Mouse (Mus musculus): Measurements from ENCODE around the gene Hk1. TPM values are rescaled to one million over a fixed set of nuclear protein-coding genes. Genes with fewer than 3 reads are reported as not detected.
"Not testable (repeated sequence)": the region's sequence is repeated elsewhere in the genome, so short reads cannot be mapped to it uniquely, and the experiment has no call there.

The Hk1 gene
- total RNA-seq, 2 experiments from 2014 or later = 17.9 to 39.7 TPM

DNA sequence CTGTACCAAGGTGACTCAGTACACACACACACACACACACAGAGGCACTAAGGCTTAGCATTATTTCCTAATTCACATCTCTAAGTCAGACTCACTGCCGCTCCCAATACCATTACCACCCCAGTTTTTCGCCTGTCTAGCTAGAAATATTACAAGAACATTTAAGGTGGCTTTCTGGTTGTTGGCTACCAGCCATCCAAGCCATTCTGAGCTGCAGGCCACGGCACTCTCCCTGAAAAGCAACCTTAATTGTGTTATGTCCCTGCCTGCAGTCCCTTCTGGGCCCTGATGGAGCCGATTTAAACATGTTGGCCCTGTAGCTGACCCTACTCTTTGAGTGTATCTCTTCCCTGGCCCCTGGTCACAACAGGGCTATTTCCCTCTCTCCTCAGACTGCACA is 37.8 kb downstream of the Hk1 start:
- ATAC-seq (ENCODE audit: poor library complexity, severe bottlenecking) = no peak

GRCm38 (mm10) chr10:62340991-62341390 is 38.7 kb downstream of the Hk1 start:
- ATAC-seq (ENCODE audit: poor library complexity, severe bottlenecking) = no peak

DNA sequence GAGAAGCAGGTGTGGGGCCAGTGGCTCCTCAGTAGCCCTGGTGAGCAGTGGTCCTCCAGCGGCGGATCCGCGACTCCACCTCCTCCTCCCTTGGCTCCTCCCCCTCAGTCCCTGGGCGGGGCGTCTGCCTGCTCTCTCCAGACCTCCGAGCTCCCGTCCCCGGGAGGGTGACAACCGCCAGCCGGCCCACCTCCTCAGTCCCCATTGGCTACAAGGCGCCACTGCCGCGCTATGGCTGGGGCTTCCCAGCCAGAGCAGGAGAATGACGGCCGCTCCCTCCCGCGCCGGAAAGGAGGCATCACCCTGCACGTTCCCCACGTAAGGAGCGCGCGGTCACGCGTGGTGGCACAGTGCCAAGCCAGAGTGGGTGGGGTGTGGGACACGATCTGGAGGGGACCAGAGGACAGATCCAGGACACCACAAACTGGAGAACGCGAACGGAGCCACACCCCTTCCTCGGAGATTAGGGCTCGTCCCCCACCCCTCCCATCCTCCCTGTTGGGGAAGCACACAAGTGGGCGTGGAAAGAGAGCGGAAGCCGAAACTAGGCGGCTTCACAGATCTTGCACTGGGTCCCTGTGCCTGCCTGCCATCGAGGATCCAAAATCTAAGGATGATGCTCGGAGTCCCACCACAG is 39.5 kb downstream of the Hk1 start:
- peak; percentile 83 for ATAC-seq (ENCODE audit: poor library complexity, severe bottlenecking)

DNA sequence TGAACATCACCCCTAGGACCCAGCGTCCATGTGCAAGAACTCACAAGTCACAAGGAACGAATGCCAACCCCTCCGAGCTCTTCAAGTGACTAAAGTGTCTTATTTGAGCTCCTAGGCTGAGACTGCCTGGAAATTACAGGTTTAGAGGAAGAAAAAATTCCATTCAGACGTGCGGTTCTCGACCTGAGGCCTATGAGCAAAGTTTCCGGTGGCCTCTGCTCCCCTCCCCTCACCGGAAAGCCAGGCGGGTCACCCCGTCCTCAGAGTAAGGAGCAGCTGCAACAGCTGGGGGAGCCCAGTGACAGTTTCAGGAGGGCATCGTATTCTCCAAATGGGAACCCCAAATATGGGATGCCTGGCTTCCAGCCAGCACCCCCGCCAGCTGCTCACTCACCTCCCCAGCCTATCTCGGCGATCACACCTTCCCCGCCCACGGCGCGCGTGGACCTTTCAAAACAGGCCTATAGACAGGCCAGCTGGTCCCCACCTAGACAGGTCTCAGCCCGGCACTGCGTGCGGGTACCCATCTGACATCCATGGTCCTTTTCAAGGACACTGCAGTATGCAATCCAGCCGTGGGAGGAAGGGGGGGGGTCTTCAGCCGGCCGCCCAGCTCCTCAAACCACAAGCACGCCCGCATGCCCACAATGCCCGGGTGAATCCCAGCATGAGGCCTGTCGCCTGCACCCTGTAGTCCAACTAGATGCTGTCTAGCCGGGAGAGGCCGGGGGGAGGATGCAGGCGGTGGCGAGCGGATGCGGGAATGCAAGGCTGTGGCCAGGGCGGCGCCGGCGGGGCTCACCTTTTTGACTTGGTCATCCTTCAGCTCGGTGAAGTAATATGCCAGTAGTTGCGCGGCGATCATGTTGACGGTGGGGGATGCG is 40.3 kb downstream of the Hk1 start:
- ATAC-seq (ENCODE audit: poor library complexity, severe bottlenecking) = peak; percentile 19

- no peak for ATAC-seq (ENCODE audit: poor library complexity, severe bottlenecking)
Observed at GRCm38 (mm10) chr10:62338626-62339025, 41.1 kb downstream of the Hk1 start.

DNA sequence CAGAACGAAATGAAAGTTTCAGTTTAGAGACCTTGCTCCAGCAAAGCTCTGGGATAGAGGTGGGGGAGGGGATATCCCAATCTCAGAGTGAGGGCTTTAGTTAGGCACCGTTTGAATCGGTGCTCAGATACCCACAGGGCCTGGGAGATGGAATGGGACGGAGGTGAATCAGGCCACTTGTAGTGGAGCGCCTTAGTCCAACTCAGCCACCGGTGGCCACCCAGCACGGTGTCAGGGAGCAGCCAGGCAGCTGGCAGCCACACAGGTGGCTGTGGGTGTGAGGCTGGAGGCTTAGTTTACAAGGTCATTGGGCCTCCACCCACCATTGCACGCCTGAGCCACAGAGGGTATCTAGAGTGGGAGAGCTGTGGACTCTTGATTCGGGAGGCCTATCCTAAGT is 41.5 kb downstream of the Hk1 start:
- ATAC-seq (ENCODE audit: poor library complexity, severe bottlenecking) = no peak

DNA sequence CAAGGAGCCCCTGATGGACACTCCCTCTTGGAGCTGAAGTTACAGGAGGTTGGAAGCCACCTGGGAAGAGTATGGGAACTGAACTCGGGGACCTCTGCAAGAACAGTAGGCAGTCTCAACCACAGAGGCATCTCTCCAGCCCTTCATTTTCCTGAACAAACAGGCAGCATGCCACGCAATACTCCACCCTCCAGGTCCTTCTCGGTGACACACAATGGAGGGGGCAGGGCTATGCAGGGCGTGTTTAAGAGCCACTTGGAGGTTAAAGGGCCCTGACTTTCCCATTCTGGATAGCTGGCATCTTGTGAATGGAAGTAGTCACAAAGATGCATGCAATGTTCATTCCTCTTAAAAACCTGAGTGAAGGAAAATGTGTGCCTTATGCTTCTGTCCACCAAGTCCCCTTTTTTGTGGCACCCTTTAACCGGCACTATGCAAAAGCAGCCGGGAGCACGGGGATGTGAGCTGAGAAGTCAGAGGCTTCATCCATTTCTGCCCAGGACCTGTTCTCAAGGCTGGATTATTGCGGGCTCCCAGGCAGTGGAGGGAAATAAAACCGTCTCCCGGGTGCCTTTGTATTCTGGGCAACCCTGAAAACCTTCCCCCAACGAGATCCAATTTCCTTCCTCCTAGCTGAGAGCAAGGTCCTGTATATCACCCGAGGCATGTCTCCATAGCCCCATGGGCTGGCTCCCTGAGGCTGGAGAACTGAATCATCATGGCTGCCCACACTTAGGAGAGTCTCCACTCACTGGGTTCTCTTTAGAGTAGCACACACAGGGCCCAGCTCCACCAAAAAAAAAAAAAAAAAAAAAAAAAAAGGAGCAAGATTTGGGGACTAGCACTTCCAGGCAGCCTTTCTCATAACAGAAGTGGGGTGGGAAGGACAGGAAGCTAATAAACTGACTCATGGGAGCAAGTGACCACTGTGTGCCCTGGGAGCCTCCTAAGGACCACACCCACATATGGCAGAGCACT is 42.8 kb downstream of the Hk1 start:
- no peak for ATAC-seq (ENCODE audit: poor library complexity, severe bottlenecking)

DNA sequence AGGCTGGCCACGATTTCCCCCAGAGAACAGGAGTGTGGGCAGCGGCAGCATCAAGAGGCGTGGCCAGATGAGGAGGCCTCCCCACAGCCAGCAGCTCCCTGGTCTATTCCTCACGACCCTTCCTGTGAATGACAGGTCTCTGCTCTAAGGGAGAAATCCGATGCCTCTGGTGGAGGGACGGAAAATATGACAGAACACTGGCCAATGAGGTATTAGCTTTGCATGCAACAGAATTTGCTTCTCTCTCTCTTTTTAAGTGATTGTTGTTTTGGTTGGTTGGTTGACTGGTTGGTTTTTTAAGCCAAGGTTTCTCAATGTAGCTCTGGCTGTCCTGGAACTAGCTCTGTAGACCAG is 44.3 kb downstream of the Hk1 start:
- no peak for ATAC-seq (ENCODE audit: poor library complexity, severe bottlenecking)

GRCm38 (mm10) chr10:62334686-62335422 is 44.9 kb downstream of the Hk1 start:
- ATAC-seq (ENCODE audit: poor library complexity, severe bottlenecking) = no peak

DNA sequence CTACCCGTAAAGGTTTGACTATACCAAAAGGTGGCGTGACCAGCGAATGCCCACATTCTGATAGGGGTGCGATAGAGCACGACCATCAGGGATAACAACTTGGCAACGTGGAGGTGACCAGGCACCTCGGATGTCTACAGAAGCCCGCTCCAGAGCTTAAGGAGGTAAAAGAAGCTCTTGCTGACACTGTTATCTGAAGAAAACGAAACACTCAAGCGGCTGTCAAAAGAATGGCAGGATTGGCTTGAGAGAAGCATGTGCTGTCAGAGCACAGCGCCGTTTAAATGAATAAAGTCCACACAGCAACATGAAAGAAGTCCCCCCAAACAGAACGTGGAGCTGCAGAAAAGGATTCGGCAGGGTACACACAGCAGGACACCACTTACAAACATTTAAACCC is 46.4 kb downstream of the Hk1 start:
- ATAC-seq (ENCODE audit: poor library complexity, severe bottlenecking) = no peak

- 0 out of 2 replicates have a peak, but pooled peaks have one; percentile 4 for ATAC-seq (ENCODE audit: poor library complexity, severe bottlenecking)
Observed at GRCm38 (mm10) chr10:62332514-62332913, 47.2 kb downstream of the Hk1 start.

GRCm38 (mm10) chr10:62331771-62332170 is 47.9 kb downstream of the Hk1 start:
- ATAC-seq (ENCODE audit: poor library complexity, severe bottlenecking) = no peak

- no peak for ATAC-seq (ENCODE audit: poor library complexity, severe bottlenecking)
Observed at GRCm38 (mm10) chr10:62331296-62331695, 48.4 kb downstream of the Hk1 start.

DNA sequence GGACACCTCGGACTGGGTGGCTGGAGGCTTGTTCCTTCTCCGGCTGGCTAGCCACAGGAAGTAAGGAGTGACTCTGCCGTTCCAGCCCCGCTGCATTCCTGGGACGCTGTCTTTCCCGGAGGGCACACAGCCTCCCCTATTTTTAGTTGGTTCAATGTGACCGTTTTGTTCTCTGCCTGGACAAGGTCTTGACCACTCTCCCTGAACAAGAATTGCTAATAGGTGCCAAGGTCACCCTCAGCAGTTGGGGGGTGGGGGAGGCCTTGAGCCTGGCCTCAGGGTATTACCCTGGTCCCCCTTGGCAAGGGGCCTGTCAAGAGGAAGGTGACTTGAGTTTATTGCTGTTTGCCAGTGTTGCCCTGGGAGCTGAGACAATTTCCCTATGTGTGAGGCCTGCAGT is 49.9 kb downstream of the Hk1 start:
- no peak for ATAC-seq (ENCODE audit: poor library complexity, severe bottlenecking)

- ATAC-seq (ENCODE audit: poor library complexity, severe bottlenecking) = no peak
Observed at GRCm38 (mm10) chr10:62328886-62329412, 50.8 kb downstream of the Hk1 start.

GRCm38 (mm10) chr10:62327572-62328317 is 52.0 kb downstream of the Hk1 start:
- ATAC-seq (ENCODE audit: poor library complexity, severe bottlenecking) = peak; percentile 83

- ATAC-seq (ENCODE audit: poor library complexity, severe bottlenecking) = peak; percentile 25; the same call in 1 of the 2 replicates
Observed at GRCm38 (mm10) chr10:62326818-62327571, 52.7 kb downstream of the Hk1 start.

DNA sequence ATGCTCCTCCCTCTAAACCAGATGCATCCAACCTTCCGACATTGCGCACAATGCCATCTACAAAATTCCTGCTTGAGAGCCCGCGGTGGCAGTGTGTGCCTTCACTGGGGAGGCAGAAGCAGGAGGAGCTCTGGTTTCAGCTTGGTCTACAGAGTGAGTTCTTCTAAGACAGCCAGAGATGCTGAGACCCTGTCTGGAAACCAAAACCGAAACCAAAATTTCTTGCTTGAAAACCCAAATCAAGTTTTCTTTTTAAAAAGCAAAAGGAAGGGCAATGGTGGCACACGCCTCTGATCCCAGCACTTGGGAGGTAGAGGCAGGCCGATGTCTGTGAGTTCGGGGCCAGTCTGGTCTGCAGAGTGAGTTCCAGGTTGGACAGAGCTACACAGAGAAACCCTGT is 53.7 kb downstream of the Hk1 start:
- no peak for ATAC-seq (ENCODE audit: poor library complexity, severe bottlenecking)

GRCm38 (mm10) chr10:62322821-62323220 is 56.9 kb downstream of the Hk1 start:
- not testable (repeated sequence) for ATAC-seq (ENCODE audit: poor library complexity, severe bottlenecking)
